Mouse (Mus musculus) lung, postnatal 14 days (tissue): ENCODE results near the gene 1700069L16Rik.

Source experiments
- DNase-seq: peaks from one replicate; pipeline ENCODE4 v3.0.0; 2021

The 1700069L16Rik gene

DNA sequence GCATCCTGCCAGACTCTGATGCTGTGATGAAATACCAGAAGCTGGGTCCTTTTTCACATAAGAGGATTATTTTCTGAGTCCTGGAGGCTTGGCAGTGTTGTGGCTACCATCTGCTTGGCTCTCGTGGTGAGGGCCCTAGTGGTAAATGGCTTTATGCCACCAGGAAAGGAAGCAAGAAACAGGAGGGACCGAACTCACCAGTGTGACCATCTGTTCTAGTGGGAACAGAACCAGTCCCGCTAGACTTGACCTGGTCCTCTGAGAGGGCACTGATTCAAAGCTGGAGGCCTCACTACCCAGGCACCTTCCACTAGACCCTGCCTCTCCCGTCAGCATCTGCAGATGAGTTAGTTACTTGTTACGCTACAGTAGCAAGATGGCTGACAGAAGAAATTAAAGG, 41.3 kb downstream of the 1700069L16Rik start:
- no peak for DNase-seq

DNA sequence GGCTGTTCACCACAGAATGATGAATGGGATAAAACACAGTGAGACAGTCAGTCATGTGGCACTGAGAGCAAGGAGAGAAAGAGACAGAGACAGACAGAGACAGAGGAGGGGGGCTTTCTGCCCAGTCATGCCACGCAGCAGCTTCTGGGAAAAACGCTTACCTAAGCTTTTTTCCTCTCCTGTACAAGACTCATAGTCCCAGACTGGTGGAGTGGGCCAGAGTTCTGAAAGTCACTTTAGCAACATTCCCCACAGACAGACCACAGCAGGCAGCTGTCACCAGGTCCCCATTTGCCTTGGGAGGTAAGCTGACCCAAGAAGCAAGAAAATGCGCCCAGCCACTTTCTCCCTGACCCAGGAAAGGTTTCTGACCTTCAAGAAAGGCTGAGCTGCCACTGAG, 42.1 kb downstream of the 1700069L16Rik start:
- no peak for DNase-seq

DNA sequence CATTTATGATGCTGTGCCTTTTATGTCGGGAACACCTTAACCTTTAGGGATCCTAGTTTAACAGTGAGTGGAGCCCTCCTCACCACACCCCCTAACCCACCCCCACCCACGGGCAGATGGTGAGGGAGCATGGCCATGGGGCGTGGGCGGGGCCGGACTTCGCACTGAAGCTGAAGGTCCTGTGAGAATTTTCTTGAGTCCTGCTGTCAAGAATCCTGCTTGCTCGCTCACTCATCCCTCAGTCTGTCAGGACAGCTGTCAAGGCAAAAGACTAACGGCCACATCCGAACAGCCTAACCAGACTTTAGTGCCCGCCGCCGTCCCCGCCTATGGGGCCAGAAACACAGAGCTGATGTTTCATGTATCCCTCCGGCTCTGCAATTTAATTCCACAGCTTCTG, 43.4 kb downstream of the 1700069L16Rik start:
- DNase-seq = no peak

DNA sequence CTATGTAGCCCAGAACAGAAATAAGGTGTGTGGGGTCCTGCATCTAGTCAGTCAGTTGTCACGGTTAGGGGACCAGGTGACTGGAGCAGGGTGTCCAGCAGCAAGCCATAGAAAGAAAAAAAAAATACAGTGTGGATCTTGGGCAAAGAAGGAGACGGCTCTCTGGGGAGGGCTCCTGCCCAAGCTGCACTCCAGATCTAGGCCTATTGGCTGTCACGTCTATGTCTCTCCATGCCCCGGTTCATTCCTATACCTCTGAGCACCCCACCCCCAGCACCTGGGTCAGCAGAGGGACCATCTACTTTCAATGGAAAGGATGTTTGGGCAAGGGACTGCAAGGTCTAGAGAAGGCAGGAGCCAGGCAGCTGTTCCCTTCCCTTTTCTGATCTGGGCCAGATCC, 45.1 kb downstream of the 1700069L16Rik start:
- no peak for DNase-seq

DNA sequence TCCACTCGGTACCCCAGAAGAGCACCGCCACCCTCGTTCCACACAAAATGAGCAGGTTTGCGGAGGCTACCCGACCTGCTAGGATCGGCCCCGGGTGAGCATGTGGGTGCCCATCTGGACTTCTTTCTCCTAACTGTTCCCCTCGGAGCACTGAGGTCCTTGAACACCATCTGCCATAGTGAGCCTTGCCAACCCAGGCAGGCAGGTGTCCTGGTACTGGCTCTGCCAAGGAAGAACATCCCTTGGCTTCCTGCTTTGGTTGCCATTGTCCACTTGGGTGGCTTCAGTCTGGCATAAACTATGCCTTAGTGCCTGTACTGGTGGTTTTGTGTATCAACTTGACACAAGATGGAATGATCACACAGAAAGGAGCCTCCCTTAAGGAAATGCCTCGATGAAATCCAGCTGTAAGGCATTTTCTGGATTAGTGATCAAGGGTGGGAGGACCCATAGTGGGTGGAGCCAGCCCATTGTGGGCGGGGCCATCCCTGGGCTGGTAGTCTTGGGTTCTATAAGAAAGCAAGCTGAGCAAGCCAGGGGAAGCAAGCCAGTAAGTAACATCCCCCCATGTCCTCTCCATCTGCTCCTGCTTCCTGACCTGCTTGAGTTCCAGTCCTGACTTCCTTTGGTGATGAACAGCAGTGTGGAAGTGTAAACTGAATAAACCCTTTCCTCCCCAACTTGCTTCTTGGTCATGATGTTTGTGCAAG, 45.7 kb downstream of the 1700069L16Rik start:
- DNase-seq = no peak

DNA sequence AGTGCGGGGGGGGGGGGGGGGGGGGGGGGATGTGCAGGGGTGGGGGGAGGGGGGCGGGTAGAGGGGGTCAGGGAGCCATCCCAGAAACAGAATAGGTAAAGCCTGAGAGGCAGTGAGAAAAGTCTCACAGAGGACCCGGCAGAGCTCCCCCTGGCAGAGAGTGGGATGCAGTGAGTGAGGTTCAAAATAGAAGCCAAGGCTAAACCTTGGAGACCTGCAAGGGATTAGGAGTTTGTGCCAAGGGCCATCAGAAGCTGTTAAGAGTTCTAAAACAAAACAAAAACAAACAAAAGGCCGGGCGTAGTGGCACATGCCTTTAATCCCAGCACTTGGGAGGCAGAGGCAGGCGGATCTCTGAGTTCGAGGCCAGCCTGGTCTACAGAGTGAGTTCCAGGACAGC, 47.0 kb downstream of the 1700069L16Rik start:
- DNase-seq = no peak

DNA sequence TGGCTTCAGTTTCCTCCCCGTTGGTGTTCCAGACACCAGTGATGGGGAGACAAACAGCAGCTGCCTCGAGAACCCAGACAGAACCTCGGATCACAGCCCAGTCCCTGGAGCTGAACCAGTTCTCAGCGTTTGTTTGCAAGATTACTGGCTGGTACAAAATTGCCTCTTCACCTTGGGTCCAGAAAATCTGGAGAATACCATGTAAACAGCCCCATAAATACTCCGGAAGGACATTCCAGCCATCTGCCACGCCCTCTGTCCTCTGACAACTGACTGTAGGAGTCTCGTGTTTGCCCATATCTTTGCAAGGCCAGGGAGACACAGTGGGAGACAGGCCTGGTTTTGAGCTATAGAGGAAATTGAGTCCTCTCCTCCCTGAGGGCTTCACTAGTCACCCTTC, 49.7 kb downstream of the 1700069L16Rik start:
- peak; percentile 34 for DNase-seq

DNA sequence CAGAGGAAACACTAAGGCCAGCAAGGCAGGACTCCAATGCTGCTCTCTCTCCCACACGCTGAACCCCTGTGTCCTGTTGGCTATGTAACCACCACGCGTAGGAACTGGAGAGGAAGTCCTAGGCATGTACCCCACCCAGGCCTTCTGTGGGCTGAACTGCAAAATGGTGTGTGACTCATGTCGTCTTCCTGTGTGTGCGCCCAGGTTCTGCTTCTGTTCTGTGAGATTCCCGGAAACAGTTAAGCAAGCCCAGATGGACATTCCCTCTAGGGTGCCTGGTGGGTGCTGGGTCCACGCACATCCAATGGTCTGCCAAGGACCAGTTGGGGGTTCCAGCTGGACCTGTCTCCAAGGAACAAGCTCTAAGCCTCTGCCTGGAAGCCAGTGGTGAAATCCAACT, 52.1 kb downstream of the 1700069L16Rik start:
- peak; percentile 30 for DNase-seq

DNA sequence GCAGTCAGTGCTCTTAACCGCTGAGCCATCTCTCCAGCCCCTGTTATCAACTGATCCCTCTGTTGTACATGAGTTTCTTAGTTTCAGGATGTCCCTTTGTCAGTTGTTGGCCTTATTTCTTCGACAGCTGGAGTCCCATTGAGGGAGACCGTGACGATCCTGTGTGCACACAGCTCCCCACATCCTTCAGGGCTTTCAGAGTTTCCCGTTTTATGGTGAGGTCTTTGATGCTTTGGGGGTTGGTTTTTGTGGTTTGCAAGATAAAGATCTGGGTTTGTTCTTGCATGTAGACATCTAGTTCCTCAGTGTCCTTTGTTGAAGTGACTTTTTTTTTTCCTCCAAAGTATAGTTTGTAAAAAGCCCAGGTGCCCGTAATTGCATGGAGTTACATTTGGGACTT, 54.0 kb downstream of the 1700069L16Rik start:
- no peak for DNase-seq

DNA sequence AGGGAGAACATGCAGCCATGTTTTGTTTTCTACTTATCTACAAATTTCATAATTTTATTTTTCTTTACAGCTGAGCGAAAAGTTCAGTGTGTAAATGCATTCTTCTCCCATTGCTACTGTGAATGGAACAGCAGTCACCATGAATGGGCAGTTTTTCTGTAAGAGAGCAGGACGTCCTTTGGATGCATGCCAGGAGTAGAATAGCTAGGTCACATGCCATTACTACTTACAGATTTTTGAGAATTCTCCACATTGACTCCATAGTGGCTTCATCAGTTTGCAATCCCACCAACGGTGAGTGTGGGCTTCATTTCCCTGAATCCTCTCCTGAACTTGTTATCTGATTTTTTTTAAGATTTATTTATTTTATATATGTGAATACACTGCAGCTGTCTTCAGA, 54.5 kb downstream of the 1700069L16Rik start:
- DNase-seq = no peak

DNA sequence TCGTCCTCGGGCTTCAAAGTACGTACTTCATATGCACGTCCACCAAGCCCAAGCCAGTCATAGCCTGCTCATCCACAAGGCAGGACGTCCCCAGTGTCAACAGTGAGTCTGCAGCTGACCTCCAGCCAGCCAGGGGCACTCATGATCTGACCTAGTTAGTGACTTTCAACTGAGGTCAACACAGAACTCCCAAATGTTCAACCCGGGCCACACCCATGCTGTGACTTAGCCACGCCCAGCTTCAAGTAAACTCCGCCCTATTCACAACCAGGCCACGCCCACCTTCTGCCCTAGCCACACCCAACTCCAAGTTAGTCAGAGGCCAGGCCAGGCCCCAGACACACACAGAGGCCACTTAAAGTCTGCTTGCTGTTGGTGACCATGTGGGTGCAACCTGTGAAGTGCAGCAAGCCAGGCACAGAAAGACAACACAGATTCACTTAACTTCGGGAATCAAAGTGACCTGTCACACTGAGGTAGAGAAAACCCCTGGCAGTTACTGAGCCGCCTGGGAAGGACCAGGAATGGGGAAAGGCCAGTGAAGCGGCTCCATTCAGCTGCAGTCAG, 59.9 kb downstream of the 1700069L16Rik start:
- DNase-seq = no peak

DNA sequence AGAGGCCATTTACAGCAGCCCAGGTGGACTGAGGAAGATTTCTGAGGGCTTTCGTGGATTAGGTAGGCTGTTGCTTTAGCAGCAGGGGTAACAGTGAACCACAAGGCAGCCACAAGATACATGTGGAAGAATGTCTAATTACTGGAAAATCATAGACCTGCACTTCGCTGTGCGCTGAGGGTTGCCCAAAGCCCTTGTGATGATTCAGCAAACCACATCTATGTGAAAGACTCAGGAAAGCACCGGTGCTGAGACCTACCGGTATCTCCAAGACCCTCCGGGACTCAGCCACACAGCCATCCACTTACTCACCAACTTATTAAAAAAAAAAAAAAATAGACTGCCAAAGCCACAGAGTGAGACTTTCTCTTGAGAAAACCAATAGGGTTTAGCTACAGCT, 60.4 kb downstream of the 1700069L16Rik start:
- DNase-seq = no peak

DNA sequence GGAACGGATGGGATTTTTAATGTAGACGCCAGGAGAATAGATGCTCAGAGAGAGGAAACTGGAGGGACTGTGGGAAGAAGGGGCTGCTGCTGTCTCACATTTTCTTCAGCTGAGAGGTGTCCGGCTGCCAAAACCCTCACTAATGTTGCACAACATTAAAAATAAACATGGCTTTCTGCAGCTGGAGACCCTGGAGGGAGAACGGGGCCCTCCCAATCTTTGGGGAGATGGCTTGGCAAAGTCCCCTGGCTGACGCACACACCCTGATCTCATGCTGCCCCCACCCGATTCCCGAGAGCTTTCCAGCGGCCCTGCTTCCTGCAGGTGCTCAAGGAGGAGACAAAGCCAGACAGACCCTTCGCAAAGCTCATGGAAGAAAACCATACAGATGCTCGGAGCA, 63.7 kb downstream of the 1700069L16Rik start:
- peak; percentile 59 for DNase-seq

DNA sequence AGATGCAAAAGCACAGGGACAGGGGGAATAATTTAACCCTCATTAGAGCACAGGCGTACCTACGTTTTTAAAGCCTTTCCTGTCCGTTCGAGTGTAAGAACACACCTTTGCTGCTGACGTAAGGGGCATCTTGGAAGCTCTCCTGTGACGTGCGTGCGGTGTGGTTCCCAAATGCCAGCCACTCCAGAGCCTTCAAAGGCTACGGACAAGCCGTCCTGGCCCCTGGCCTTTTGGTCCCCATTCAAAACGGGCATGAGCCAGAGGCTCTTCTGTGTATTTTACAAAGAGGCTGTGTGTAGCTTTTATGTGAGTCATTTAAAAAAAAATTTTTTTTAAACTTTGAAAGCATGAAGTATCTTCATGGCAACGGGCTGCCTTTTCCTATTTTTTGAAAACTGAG, 69.8 kb downstream of the 1700069L16Rik start:
- DNase-seq = no peak

DNA sequence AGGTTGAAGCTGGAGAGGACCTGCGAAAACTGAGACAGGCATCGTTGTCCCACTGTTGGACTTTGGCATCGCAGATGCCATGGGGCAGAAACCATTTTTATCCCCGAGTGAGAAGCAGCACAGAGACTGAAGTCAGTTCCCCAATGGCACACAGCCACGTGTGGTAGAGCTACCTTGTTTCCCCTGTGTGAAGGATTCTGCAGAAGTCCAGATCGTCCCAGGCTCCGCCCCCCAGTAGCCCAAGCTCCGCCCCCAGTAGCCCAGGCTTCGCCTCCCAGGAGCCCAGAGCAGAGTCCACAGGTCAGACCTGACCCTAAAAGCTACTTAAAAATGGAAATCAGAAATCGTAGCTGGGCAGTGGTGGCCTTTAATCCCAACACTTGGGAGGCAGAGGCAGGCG, 70.4 kb downstream of the 1700069L16Rik start:
- DNase-seq = no peak

DNA sequence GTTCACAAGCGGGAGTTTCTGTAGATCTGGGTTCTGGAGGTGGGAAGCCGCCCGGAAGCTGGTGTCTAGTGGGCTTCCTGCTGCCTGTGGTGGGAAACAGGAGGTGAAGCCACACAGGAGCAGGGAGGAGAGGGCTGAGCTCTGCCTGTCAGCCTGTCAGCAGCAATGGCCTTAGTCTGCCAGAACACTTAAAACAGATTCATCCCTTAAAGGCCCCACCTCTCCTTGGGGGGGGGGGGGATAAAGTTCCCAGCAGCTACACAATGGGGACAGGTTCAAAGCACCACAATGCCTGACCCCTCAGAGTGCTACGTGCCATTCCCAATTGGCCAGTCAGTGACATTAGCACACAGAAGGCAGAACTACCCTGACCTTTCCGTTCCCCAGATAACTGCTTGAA, 72.4 kb downstream of the 1700069L16Rik start:
- DNase-seq = no peak

DNA sequence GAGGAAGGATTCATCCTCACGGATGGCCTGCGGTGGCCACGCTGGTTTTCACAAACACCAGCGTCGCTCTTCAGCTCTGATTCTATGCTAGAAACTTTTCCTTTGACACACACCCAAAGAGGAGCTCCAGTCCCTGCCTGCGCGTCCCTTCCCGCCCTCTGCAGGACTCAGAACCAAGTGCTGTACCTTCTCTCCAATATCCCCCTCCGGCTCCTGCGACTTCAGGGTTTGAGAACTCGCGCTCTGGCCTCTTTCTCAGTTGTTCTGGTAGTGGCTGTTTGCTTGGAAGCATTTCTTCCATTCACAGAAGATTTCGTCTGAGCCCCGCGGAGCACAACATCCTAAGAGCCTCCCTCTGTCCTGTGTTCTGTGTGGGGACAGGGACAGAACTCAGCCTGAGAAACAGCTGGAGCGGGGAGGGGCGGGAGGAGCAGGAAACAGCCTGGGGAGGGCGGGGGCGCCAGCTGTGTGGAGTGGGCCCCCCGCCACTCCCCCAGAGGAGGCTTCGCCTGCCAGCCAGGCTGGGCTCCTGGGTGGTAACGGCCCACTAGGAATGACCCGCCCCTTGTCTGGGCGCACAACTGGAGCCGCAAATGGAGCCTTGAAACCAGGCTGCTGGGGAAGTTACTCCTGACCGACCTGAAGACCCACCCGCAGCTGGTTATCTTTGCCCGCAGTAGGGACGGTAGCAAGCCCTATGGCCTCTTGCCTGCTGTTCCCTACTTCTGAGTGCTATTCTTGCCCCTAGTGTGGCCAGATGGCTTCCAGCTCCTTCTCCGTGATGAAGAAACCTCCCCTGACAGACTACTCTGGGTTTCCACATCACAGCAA, 74.3 kb downstream of the 1700069L16Rik start, which contains the start of gene Cmklr1:
Gene Cmklr1, minus strand, starts transcription at position 392 of the 831 bp plus-strand sequence.
- peak; percentile 57 for DNase-seq

DNA sequence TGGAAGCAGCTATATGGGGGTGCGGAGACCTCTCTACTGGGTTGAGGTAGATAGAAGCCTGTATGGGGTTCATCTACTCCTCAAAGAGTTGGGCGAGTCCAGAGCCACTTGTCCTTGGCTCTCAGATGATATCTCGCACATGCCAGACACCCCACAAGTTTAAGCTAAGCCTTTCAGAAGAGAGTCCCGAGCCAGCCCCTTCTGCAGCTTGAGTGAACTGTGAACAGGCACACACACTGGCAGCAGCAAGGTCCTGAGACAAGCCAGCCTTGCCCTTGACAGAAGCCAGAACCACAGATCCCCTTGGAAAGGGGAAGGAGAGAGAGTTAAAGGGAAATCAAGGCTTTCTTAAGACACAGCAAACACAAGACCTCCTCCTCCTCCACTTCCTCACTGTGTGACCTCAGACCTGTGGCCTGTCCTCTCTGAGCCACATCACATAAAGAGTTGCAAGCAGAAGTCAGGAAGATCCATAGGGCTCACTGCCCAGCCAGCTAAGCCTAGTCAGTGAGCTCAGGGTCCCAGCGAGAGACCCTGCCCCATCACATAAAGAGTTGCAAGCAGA, 75.8 kb downstream of the 1700069L16Rik start:
- DNase-seq = no peak

DNA sequence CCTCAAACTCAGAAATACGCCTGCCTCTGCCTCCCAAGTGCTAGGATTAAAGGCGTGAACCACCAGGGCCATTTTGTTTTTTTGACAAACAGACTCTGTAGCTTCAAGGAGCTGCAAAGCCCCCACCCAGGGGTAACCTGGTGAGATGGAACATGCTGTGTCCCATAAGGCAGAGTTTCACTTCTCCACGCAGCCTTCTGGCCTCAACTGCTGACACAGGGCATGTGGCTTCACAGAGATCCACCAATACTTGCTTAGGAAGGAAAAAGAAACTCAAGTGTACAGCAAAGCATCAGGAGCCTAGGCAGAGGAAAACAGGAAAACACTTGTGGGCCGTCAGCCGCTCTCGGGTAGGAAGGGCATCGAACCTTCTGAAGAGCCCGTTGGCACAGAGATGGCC, 77.4 kb downstream of the 1700069L16Rik start:
- DNase-seq = no peak

DNA sequence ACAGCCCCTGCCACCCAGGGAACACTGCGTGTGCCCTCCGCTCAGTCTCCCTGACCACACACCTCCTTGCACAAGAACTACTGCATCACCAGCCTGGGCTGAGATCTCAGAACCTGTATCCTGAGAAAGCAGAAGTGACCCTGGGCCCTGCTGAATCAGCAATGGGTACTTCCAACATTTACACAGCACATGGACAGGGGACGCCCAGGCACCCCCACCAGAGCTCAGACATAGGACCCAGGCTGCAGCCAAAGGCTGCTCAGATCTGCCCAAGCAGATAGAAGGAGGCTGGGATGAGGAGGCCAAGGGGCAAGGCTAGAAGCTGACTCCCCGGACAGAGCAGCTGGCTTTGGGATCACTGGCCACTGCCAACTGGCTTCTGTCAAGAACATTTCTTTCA, 80.1 kb downstream of the 1700069L16Rik start:
- no peak for DNase-seq

DNA sequence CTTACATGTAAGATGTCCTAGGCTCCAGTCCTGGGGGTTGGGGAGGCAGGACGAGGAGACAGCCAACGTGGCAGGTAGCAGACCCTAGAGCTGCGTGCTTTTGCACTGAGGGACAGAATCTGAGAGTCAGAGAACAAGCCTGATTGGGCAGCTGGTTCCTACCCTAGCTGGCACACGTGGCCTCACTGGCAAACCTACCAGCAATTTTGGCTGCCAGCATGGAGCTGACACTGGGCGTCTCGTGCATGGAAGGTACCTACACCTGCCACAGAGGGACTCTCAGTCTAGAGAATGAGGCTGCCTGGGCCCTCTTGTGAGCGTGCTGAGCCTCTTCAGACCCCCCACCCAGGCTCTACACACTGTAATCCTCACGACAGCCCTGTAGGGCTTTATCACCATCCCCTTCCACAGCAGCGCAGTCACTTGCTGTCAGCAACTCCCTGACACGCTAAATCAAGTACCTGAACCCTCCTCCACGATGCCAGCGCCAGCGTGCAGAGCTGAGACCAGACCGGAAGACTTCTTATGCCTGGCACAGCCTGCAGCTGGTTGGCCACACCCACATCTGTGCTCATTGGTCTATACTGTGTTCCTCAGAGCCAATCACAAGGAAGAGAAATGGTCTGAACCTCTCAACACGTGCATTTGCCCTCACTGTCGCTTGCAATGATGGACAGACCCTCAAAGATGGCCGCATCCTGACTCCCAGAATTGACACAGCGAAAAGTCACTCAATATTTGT, 81.3 kb downstream of the 1700069L16Rik start:
- no peak for DNase-seq
